Mouse (Mus musculus) bone marrow, adult 2 months (tissue): ENCODE data around the gene Ap5z1. TPM values are rescaled to one million over a fixed set of nuclear protein-coding genes. Genes with fewer than 3 reads are reported as not detected.

ENCODE experiments used
- H3K27ac ChIP-seq: fragments of 200-500 bp; 2 replicates; pipeline ENCODE4 v1.5.1; 2012; ENCODE audit warnings: low read depth, mild to moderate bottlenecking, control low read depth, inconsistent platforms, low read length; ENCODE audit not compliant: control insufficient read depth, poor library complexity, insufficient read depth
- H3K4me1 ChIP-seq: fragments of 200-500 bp; 2 replicates; pipeline ENCODE4 v1.6.1; 2011; ENCODE audit warnings: low read length; ENCODE audit not compliant: control insufficient read depth, insufficient read depth
- H3K4me3 ChIP-seq: fragments of 200-500 bp; replicated peaks from 2 replicates; pipeline ENCODE3; 2011; ENCODE audit warnings: mild to moderate bottlenecking, low read depth, low read length, control low read depth; ENCODE audit not compliant: control insufficient read depth
- CTCF ChIP-seq: fragments of 200-500 bp; IDR thresholded peaks from 2 replicates; pipeline ENCODE4 v1.5.1; 2011; ENCODE audit warnings: low read length, control low read depth; ENCODE audit not compliant: control insufficient read depth, insufficient read depth
- POLR2A ChIP-seq: fragments of 200-500 bp; IDR thresholded peaks from 2 replicates; pipeline ENCODE4 v1.6.1; 2011; ENCODE audit warnings: low read depth, mild to moderate bottlenecking, control low read depth, low read length, borderline replicate concordance; ENCODE audit not compliant: control insufficient read depth
- whole genome bisulfite sequencing: fragments of 180-500 bp; shearing (Covaris S2); methylation state at CpG from one replicate; pipeline ENCODE4 v1.1.7; 2018; 5-methylcytosine and 5-hydroxymethylcytosine counted together
- polyA plus RNA-seq: library from polyadenylated mRNA; stranded (reverse); fragments of >200 nt; gene quantifications from 2 replicates; pipeline ENCODE4 v1.2.4, GENCODE M21; 2011; ENCODE audit warnings: low replicate concordance; ENCODE audit not compliant: missing spikeins, insufficient read depth, insufficient read length

The Ap5z1 gene
- polyA plus RNA-seq, 1 experiment: 22.8 TPM

GRCm38 (mm10) chr5:142421886-142422285 is 41.9 kb upstream of the Ap5z1 start:
- peaks cover 7% of the 10 kb centered on the region for H3K4me1 ChIP-seq
- TF ChIP-seq CTCF (no peak), POLR2A (no peak)
- WGBS: 78% methylated on average over 5 of the region's 5 CpGs
- H3K27ac ChIP-seq: no peak overlapping the region
- no peak overlapping the region for H3K4me3 ChIP-seq

- Histone ChIP-seq H3K4me1 (peaks cover 7% of the 10 kb centered on the region), H3K4me3 (no peak overlapping the region), H3K27ac (no peak overlapping the region)
- TF ChIP-seq CTCF (no peak), POLR2A (no peak)
- WGBS: 86% methylated on average over 10 of the region's 10 CpGs
Observed at GRCm38 (mm10) chr5:142423141-142423540, 40.6 kb upstream of the Ap5z1 start.

GRCm38 (mm10) chr5:142423701-142424100 is 40.0 kb upstream of the Ap5z1 start:
- no peak overlapping the region for H3K27ac ChIP-seq
- H3K4me1 ChIP-seq: peaks cover 6% of the 10 kb centered on the region; the same call in 1 of the 2 replicates
- 56% methylated on average over 3 of the region's 3 CpGs for WGBS
- no peak overlapping the region for H3K4me3 ChIP-seq
- TF ChIP-seq POLR2A: no peak
- TF ChIP-seq CTCF: no peak

DNA sequence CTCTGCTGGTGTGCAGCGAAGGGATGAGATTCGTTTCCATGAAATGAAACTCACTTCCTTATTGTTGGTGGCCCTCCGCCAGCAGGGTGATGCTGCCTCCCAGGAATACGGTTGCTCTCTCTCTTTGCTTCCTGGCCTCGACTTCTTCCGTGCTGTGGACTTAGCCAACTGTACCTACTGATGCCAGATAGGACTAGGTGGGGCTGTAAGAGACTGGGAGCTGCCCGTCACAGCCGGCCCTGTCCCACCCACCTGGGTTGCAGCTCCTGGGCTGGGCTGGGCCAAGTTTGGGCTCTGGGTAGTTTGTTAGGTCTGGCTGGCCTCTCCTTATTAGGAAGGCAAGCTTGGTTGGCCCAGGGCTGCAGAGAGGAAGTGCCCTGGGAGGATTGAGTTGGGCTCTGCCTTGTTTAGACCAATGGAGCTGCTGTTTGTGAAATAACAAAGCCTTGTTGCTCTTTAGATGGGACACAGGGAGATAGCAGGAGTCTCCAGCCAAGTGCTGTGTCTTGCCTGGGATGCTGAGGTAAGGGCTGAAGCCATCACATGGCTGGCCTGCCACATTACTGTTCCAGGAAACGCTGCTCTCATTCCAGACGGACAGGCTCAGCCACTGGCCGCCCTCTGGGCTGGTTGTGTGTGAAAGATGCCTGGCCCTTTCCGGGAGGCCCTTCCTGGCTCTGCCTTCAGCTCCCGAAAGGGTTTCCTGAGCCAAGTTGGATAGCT is 39.0 kb upstream of the Ap5z1 start:
- 44% methylated on average over 13 of the region's 13 CpGs for WGBS
- no peak; the same call in 1 of the 2 replicates for TF ChIP-seq POLR2A
- TF ChIP-seq CTCF: no peak
- H3K4me3 ChIP-seq: peak overlapping the region; percentile 59
- H3K4me1 ChIP-seq: peaks cover 6% of the 10 kb centered on the region; the same call in 1 of the 2 replicates
- peak overlapping the region; percentile 63 for H3K27ac ChIP-seq

GRCm38 (mm10) chr5:142426476-142426875 is 37.3 kb upstream of the Ap5z1 start:
- H3K4me1 ChIP-seq: peaks cover 6% of the 10 kb centered on the region; the same call in 1 of the 2 replicates
- 87% methylated on average over 2 of the region's 2 CpGs for WGBS

DNA sequence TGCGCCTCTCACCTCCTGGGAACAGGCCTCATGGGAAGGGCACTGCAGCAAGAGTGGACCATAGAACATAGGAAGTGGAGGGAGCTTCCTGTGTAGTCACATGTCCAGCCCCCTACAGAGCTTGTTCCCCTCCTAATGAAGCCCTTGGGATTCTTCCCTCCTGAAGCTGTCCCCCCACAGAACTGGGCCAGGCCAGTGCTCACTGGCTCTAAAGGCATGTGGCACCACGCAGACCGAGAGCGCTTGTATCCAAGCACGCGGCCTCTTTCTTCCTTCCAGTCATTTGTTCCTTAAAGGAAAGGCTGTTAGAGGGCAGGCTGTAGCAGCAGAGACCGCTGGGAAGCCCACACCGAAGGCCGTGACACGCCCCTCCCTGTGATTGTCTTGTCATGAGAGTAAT is 35.9 kb upstream of the Ap5z1 start:
- no peak for TF ChIP-seq POLR2A
- TF ChIP-seq CTCF: no peak
- Histone ChIP-seq H3K27ac (no peak overlapping the region), H3K4me1 (peaks cover 6% of the 10 kb centered on the region; the same call in 1 of the 2 replicates), H3K4me3 (no peak overlapping the region)
- 82% methylated on average over 10 of the region's 10 CpGs for WGBS

More at GRCm38 (mm10) chr5:142426476-142426875, 37.3 kb upstream of the Ap5z1 start:
- Histone ChIP-seq H3K4me3 (no peak overlapping the region), H3K27ac (no peak overlapping the region)
- TF ChIP-seq CTCF: no peak
- TF ChIP-seq POLR2A: no peak

DNA sequence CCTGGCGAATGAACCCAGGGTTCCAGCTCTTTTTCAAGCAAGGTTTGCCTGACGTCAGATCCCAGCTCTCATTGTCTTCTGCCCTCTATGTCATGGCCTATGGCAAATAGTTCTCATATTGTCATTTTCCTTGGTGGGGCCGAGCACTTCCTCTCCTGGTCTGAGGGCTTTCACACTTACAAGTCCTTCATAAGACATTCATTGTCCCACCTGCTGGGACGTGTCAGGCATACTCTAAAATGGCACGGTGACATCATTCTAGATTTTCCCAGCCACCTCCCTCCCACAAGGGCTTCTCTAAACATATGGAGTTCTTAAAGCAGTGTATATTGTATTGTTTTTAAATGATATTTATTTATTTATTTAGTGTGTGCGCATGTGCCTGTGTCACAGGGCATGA is 35.1 kb upstream of the Ap5z1 start:
- WGBS: 75% methylated on average over 6 of the region's 6 CpGs
- no peak overlapping the region for H3K27ac ChIP-seq
- peaks cover 6% of the 10 kb centered on the region; the same call in 1 of the 2 replicates for H3K4me1 ChIP-seq
- TF ChIP-seq CTCF (no peak), POLR2A (no peak)
- H3K4me3 ChIP-seq: no peak overlapping the region

DNA sequence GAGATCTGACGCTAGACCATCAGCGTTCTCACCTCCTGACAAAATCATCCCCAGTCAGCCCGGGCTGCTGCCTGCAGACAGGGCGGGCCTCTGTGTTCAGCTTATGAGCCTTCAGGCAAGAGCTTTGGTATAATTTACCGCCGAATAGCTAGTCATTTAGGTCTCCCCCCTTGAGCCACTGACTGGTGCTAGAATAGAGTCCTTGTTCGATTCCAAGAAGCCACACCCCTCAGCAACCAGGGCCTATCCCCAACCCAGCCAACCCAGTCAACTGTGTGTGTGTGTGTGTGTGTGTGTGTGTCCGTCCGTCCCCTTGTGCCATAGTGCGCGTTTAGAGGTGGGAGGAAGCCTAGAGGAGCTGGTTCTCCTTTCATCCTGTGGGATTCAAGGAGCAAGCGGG is 32.7 kb upstream of the Ap5z1 start:
- H3K27ac ChIP-seq: no peak overlapping the region
- WGBS: 87% methylated on average over 12 of the region's 12 CpGs
- H3K4me1 ChIP-seq: peaks cover 3% of the 10 kb centered on the region; the same call in 1 of the 2 replicates
- no peak overlapping the region for H3K4me3 ChIP-seq
- TF ChIP-seq CTCF (no peak), POLR2A (no peak)
